Mouse (Mus musculus): ENCODE data around the gene Col6a6.

- TF ChIP-seq CTCF (IDR thresholded peaks at IDR 0.05; ENCODE audit: control insufficient read depth, insufficient read depth, insufficient read length) (no peak), MAX (IDR thresholded peaks at IDR 0.05) (no peak), USF1 (IDR thresholded peaks at IDR 0.05; ENCODE audit: low read depth) (no peak)
Observed at GRCm38 (mm10) chr9:105774878-105775277, 53.1 kb downstream of the Col6a6 start.

Data from C2C12 (cell line).